Mouse (Mus musculus) frontal cortex, postnatal 36 days (tissue): ENCODE results near the gene Gapvd1.
"Not testable (repeated sequence)": the region's sequence is repeated elsewhere in the genome, so short reads cannot be mapped to it uniquely, and the experiment has no call there.

Experiments
- DNase-seq, 2 experiments: peaks; one replicate each; pipeline ENCODE4 v3.0.0; 2022; ENCODE audit warnings: low spot score in 2 of 2

Gene Gapvd1

DNA sequence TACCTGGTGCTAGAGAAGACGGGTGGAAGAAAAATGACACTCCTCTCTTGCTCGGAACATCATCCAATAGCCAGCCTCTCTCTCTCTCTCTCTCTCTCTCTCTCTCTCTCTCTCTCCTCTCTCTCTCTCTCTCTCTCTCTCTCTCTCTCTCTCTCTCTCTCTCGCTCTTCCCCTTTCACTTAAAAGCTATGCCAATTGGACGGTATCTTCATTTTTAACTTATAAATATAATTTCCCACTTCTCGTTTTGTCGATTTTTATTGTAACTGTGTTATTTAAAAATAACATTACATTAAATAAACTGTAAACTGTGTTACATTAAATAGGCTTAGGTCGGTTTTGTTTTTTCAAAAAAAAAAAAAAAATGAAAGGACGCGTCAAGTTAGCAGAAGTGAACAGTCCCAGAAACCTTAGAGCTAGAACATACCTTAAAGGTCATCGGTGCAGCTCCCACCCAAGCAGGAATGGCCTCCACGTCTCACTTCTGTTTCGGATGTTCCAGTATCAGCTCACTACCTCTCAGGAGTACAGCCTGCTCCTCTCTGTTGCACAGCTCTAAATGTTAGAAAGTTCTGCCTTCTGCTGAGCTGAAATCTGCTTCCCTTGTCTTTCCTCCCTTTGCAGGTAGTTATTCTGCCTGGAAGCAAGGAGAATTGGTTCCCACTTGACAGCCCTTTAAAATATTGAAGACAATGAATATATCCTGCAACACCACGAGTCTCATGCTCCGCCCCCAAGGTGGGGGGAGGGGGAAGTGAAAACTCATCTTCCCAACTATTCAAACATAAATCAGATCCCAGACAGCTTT lies at the start of gene Gapvd1:
TSS of gene Gapvd1 (minus strand) at position 682 of the 808 bp plus-strand sequence.
- peak in 1 of 2 experiments; percentile 13 for DNase-seq

DNA sequence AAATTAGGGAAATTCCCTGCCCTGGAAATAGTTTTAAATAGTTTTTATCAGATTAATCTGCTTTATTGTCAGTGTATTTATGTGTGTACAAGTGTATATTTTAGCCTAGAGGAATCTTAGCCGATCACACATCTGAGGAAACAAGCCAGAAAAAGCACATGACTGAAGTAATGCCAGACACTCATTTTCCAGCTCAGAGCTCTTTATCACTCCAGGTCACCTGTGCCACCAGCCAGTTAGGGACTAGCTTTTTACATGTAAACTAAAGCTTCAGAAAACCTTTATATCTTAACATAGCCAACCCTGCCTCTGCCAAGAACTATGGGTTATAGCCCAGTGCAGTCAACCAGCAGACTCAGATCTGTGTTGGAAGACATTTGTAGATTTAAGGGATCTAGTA lies 49.8 kb upstream of the Gapvd1 start:
- no peak for DNase-seq

DNA sequence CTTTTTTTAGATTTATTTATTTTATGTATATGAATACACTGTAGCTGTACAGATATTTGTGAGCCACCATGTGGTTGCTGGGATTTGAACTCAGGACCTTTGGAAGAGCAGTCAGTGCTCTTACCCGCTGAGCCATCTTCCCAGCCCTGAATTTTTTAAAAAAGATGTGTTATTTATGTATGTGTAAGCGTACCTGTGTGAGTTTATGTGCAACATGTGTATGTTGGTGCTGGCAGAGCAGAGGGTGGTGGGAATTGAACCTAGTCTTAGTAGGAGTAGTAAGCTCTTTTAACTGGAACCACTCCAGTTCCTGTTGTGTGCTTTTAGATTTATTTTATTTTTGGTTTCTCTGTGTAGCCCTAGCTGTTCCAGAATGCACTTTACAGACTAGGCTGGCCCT lies 49.1 kb upstream of the Gapvd1 start:
- no peak for DNase-seq

DNA sequence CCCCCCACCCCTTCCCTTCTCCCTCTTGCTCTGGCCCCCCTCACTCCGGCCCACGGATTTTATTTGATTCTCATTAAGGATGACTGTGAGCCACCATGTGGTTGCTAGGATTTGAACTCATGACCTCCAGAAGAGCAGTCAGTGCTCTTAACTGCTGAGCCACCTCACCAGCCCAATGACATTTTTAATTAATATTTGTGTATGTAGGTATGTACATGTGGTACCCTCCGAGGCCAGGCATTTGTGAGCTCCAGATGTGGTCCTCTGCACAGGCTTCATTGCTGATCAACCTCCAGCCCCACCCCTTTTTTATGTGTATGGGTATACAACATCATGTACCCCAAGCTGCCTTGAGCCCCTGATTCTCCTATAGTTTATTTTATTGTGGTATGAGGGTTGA lies 48.7 kb upstream of the Gapvd1 start:
- no peak for DNase-seq

DNA sequence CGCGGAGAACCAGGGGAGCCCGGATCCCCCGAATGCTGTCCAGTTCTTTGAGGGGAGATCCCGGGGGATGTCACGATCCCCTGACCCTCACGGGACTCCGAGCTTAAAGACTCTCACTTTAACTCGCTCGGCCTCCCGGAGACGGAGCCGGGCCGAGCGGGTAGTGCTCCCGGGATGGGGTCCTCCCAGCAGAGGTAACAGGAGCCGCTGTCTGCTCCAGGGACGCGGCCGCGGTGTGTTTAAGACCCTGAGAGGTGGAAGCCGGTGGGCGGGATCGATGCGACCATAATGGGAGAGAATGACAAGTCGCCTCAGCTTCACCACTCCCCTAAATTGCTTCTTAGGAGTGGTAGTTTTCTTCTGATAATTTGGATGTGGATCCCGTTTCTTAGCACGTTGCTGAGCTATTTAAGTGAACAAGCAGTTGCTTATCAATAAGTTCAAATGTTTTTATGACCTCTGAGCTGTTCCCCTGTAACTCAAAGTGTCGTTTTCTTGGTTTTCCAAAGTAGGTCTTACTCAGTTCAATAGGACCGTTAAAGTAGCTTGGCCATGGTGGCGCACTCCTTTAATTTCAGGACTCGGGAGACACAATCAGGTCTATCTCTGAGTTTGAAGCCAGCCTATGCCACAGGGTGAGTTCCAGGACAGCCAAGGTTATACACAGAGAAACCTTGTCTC lies 47.7 kb upstream of the Gapvd1 start:
- peak; percentile 26 to 29 for DNase-seq

DNA sequence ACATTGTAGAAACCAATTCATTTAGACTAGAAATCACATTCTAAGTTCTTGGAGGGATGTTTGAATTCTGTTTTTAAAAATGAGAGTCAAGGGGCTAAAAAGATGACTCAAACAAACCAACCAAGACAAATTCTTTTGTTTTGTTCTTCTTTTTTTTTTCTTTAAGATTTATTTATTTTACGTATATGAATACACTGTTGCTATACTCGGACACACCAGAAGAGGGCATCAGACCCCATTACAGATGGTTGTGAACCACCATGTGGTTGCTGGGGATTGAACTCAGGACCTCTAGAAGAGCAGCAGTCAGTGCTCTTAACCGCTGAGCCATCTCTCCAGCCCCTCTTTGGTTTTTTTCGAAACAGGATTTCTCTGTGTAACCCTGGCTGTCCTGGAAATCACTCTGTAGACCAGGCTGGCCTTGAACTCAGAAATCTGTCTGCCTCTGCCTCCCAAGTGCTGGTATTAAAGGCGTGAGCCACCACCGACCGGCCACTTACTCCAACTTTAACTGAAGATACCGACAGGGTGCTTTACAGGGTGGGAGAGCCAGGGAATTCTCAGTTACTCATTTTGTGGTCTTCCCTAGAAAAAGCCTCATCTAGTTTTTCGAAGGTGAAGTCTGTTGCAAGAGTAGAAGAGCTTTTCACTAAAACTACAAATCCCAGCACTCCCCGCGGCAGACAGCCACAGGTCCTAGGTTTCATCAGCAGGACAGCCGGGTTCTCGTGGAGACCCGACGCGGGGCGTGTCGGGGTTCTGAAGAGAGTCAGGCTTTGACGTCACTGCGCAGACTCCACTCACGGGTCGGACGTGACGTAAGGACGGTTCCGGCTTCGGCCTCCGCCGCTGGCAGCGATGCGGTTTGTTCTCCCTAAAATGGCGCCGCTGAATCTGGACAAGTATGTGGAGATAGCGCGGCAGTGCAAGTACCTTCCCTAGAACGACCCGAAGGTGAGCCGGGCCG lies 46.8 kb upstream of the Gapvd1 start:
- DNase-seq, result peak; percentile 96 to 99

DNA sequence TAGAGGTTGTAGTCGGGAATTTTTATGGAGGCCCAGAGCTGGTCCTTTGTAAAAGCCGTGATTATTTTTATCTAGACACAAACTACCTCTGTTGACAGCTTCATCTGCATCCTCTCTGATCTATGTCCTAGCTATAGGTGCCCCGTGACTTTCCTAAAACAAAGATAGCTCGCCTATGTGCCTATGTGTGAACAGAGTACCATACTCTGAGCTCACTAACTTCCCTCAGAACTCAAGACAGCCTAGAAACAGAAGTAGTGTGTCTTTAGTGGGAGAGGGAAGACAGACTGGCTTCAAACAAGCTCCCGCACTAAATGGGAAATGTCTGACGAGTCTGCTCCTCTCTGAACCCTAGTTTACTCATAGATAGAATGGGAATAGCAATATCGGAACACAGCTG lies 45.3 kb upstream of the Gapvd1 start:
- no peak for DNase-seq

DNA sequence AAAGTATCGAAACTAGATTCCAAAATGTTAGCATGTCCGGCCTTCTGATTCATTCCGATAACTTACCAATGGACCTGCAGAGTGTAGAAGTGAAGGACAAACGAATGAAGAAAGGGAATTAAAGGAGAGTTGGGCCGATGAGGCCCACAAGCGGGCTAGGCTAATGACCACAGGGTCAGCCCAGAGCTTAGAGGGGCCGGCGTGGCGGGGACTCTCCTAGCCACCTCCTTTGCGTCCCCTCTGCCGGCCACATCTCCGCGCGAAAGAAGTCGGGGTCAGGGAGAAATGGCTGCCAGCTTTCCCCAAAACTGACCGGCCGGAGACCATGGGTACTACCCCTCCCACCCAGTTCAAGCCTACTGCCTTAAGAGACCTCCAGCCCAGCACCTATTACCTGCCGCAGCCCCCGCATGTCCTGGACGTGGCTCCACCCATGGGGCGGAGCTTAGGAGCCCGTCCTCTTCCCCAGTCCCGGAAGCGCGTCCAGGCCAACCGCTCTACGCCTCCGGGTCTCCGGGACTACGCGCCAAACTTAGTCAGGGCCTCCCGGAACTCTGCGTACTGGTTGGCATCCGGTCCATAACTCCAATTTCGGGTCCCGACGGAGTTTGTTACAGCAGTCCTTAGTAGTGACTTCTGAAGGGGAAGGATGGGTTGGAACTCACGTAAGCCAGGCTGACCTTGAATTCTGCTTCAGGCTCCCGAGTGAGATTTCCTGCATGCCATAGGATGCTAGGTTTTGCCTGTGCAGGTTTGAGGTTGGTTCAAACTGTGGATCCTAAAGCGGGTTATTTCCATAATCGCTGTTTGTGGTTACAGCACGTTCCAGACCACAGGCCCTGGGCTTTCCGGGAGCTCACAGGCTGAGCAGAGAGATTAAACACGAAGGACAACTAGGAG lies 44.6 kb upstream of the Gapvd1 start, which contains the start of gene Rabepk:
TSS of gene Rabepk (minus strand) at position 556 of the 900 bp plus-strand sequence.
- peak; percentile 64 to 72 for DNase-seq

DNA sequence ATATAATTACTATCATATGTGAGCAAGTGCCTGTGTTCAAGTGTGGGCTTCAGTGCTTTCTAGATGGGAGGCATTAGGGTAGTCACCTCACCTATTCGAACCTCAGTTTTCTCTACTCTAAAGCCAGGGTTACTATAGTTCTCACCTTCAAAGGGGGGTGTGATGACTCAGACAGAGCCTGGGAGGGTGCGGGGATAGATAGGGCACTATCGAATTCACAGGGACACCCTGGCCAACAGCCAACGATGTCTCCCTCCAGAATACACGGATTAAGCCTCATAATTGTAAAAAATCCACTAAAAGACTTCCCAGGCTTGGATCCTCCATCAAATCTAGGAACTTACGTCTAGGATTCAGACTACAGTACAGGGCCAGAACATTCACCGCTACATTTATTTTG lies 40.4 kb upstream of the Gapvd1 start:
- DNase-seq, result no peak

DNA sequence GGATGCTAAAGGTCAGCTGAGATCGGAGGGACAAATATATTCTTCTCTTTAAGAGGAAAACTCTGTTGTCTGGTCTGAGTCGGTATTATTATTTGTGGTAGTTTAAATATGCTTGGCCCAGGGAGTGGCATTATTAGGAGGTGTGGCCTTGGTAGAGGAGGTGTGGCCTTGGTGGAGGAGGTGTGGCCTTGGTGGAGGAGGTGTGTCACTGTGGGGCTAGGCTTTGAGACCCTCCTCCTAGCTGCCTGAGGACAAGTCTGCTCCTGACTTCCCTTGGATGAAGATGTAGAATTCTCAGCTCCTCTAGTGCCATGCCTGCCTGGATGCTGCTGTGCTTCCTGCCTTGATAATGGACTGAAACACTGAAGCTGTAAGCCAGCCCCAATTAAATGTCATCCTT lies 39.5 kb upstream of the Gapvd1 start:
- no peak for DNase-seq

DNA sequence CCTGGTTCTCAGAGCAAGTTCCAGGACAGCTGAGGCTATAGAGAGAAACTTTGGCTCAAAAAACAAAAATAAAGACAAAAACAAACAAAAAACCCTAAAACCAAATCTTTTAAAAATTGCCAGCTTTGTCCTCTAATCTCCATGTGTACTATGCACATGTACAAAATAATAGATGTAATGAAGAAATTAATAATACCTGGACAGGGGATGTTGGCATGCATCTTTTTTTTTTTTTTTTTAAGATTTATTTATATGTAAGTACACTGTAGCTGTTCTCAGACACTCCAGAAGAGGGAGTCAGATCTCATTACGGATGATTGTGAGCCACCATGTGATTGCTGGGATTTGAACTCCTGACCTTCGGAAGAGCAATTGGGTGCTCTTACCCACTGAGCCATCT lies 37.5 kb upstream of the Gapvd1 start:
- DNase-seq, result not testable (repeated sequence)

DNA sequence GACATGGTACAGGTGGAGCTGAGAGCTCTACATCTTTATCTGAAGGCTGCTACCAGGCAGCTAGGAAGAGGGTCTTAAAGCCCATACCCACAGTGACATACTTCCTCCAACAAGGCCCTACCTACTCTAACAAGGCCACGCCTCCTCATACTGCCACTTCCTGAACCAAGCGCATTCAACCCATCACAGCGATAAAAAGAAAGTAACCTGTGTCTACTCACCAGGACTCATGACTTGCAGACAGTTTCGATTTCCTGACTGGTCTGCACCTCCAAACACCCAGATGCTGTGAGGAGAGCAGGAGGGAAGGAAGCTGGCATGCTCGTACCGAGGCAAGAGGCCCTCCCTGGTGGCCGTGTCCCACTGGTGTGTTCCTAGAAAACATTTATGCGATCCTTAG lies 35.2 kb upstream of the Gapvd1 start:
- DNase-seq, result no peak

DNA sequence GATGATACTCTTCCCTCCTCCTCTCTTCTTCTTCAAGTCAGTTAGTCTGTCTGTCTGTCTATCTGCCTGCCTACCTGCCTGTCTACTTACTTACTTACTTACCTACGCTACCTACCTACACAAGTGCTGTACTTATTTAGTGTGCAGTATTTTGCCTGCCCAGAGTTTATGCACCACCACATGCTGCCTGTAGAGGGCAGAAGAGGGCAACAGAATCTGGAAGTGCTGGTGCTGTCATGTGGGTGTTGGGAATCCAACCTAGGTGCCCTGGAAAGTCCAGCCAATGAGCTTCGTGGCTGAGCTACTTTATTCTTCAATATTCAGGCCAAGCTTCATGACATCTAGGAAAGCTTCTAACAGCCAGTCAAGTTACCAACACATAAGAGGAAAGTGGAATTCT lies 29.1 kb upstream of the Gapvd1 start:
- DNase-seq, result peak in 1 of 2 experiments; percentile 33

DNA sequence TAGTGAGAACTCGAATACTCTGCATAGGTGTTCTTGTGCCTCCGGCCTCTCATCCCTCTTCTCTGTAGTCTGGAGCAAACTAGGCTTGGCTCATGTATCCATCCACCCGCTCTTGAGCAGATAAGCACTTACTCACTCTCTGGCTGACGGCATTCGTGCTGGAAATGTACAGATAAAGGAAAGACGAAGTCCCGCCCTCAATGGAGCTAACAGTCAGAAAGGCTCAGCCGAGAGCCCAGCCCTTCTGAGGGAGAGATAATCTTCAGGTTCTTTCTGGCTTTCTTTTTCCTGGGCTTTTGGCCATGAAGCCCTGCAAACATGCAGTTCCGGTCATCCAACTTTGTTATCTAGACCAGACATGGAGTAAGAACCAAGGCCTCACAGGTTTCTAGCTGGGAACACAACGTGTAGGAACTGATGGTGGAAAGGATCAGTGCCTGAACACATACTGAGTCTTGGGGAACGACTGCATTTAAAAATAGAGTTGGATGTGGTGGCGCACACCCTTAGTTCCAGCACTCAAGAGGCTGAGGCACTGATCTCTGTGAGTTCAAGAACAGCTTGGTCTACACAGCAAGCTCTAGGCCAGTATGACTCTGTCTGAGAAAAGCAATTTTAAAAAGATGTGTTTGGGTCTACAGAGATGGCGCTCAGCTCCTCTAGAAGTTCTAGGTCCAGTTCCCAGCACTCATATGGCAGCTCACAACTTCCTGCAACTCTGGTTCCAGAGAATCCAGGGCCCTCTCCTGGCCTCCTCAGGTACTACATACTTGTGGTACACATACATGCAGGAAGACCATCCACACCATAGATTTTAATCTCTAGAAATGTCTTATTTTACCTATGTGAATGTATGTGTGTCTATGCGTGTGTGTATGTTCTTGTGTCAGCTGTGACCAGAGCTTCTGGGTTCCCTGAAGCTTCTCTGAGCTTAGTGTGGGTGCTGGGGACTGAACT lies 28.3 kb upstream of the Gapvd1 start:
- DNase-seq, result no peak

DNA sequence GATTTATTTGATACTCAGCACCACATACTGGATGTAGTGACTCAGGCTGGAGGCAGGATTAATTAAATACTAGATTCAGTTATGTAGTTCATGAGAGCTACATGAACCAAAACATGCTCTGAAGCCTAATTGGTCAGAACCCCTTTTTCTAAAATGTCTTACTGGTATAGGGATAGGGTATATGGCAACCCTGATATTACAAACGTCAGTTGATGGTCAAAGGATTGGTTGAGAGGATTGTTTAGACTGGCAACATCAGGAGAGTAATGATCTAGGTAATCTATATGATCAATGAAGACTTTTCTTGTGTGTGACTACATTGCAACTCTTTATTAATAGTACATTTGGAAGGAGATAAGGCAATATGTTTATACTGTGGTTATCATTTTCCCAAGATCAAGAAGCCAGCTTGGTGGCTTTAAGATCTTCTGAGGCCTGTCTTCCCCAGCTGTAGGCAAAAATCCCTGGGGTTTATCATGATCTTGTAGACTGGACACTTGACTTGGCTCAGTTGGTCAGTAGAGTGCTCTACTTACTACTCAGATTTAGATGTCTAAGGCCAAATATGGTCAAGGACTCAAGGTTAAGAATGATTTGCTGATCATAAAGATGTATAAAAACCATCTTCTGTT lies 22.3 kb upstream of the Gapvd1 start:
- DNase-seq, result no peak

DNA sequence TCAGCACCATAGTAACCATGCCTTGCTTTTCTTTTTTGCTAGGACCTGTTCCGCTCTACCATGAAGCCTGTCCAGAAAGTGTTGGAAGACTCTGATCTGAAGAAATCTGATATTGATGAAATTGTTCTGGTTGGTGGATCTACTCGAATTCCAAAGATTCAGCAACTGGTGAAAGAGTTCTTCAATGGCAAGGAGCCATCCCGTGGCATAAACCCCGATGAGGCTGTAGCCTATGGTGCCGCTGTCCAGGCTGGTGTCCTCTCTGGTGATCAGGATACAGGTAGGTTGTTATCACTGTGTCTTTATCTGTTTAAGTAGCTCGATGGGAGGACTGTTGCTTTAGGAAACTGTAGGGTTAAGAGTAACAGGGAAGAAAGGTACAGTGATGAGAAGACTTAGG lies 19.5 kb upstream of the Gapvd1 start:
- no peak for DNase-seq

DNA sequence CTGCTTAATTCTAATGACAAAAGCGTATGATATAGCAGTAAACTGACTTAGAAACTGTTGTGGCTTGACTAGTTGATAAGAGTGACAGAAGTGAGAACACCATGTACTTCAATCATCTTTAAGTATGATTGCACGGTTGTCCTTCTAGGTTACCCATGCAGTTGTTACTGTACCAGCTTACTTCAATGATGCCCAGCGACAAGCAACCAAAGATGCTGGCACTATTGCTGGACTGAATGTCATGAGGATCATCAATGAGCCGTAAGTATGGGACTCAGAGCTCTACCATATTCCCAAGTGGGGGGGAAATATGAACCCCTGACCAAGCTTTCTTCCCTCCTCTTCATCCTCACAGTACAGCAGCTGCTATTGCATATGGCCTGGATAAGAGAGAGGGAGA lies 18.6 kb upstream of the Gapvd1 start:
- no peak for DNase-seq

DNA sequence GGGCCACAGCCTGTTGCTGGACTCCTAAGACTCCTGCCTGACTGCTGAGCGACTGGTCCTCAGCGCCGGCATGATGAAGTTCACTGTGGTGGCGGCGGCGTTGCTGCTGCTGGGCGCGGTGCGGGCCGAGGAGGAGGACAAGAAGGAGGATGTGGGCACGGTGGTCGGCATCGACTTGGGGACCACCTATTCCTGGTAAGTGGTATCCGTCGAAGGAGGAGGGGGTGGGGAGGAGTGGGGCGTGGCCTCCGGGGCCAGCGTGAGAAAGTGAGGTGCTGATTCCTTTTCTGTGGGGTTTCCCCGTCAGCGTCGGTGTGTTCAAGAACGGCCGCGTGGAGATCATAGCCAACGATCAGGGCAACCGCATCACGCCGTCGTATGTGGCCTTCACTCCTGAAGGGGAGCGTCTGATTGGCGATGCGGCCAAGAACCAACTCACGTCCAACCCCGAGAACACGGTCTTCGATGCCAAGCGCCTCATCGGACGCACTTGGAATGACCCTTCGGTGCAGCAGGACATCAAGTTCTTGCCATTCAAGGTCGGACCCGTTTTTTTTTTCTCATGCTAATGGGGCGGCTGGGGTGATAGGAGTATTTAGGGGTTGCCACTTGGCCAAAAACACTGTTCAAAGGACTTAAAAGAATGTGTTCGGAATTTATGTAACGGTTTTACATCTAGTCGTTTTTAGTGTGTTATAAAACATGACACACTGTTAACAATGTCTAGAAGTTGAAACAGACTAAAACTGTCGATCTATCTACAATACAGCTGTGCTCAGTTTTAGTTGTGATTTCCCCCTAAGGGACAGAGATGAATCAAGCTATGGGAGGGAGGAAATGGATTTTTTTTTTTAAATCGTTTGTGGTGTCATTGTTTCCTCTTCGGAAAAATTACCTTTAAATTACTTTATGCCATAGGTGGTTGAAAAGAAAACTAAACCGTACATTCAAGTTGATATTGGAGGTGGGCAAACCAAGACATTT lies 17.5 kb upstream of the Gapvd1 start:
- no peak for DNase-seq
